Mouse (Mus musculus) cerebellum, postnatal 4 days (tissue): ENCODE data around the gene Adcy5.

Experiments
- DNase-seq, 2 experiments: peaks; one replicate each; pipeline ENCODE4 v3.0.0; 2022; ENCODE audit warnings: low spot score in 2 of 2, mixed read lengths in 1 of 2

Gene Adcy5

GRCm38 (mm10) chr16:35156306-35156695, 1.6 kb downstream of the Adcy5 start:
- peak in 1 of 2 experiments; percentile 67 for DNase-seq

GRCm38 (mm10) chr16:35156832-35157231, 2.2 kb downstream of the Adcy5 start:
- no peak for DNase-seq

DNA sequence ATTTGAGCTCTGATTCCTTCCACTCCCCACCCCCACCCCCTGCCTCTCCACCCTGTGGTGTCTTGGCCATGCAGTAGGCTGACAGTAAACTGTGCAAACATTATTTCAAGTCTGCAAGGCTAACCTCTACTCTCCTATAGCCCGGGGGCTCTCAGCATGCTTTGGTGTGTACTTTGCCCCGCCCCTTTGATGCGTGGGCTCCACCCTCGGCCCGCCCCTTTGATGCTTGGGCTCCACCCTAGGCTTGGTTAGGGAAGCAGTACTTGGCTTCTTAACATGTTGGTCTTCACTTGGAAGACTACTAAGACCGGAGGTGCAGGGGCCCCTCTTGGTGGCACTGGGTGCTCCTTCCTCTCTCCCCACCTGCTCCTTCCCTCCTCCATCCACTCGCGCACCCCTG, 4.9 kb downstream of the Adcy5 start:
- DNase-seq = no peak

DNA sequence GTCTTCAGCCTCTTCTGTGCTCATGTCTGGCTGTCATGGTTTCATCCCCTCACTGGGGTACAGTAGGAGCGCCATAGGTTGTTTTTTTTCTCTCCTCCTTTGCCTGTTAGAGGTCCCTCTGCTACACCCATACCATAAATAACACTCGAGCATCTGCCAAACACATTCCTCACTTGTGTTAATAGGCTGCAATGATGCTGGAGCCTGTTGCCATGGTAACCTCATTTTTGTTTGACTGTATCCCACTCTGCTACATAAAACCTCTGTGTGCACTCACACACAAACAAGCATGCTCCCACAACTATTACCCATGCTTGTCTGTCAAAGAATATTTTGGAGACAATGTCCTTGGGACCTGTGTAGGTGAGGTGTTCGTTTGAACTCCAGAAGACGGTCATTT, 5.3 kb downstream of the Adcy5 start:
- DNase-seq = no peak

DNA sequence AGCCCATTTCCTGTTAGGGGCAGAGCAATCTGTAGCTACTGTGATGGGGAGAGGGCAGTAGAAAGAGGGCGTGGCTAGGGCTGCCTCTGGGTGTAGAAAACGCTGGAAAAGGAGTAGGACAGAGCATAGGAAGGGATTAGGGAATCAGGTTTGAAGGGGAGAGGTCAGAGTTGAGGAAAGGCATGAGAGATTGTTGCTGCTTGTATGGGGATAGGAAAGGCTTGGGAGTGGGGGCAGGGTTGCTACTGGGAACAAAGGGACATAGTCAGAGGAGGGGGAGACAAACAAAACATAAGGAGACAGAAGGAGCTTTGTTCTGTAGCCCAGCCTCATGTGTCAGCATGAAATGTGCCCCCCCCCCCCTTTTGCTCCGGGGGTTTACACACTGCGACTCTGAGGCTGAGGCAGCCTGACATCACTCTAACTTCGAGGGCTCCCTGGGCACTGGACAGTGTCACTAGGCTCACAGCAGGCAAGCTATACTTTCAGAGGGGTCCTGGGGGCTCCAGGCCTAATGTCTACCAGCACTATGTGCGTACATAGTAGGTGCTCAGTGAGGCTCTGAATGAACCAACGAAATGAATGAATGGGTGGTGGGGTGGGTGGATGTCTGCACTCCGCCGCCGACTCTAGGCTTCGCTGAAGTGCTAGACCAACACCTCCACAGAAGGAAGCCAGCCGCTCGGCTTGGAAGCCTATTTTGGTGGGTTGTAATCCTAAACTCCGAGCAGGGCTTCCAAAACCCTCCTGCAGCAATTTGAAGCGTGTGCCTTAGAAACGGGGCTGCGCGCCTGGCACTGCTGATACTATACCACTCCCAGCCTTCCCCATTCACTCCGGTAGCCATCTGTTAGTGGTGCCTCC, 9.9 kb downstream of the Adcy5 start:
- no peak for DNase-seq

- no peak for DNase-seq
These were observed 10.7 kb downstream of the Adcy5 start for GRCm38 (mm10) chr16:35165361-35165760.

DNA sequence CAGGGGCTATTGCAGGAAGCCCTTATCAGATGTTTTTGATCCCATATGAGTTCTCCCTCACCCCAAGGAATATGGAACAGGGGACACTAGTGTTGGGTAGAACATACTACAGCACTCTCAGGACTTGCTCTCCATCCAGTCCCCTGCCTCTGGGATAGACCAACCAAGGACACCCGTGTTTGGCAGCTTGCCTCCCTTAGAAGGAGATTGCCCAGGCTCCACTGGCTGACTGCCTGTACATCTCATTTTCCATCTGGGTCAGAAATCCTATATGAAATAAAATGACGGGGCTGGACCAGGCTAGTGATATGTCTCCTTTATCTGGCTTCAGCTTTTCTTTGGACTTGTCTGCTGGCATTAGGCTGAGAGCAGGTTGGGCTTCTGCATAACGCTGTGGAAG, 11.1 kb downstream of the Adcy5 start:
- DNase-seq = peak in 1 of 2 experiments; percentile 56

GRCm38 (mm10) chr16:35169431-35169830, 14.8 kb downstream of the Adcy5 start:
- DNase-seq = no peak

DNA sequence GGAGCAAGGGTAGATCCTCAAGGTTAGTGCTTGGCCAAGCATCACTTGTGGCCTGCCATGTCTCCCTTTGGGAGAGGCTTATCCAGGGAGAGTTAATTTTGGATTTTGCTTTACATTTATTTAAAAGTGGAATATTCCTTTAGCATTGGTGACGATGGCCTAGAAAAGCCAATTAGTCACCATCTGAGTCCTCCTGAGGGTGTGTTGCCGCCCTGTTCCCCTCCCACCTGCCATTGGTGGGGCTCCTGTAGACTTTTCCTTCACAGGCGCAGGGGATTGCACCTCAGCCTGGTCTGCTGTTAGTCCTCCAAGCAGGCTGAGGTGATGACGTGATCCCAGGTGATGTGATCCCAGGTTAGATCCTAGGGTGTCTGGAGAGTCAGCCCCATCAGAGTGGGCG, 17.5 kb downstream of the Adcy5 start:
- no peak for DNase-seq

- no peak for DNase-seq
These were observed 23.8 kb downstream of the Adcy5 start for GRCm38 (mm10) chr16:35178516-35178915.

DNA sequence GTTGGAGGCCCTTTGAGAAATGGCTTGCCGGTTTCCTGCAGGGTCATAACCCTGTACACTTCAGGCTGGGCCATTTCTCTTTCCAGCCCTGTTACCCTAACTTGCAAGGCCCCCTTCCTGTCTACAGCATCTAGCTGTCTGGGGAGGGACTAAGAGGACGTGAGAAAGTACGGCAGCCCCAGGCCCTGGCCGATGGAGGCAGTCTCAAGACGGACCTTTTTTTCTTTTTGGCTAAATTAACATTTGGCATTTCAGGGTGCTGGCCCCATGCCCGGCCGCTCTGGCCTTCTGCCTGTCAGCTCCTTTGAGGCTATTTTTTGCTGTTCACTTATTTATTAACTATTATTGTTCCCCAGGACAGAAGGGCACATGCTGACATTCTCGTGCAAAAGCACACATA, 24.4 kb downstream of the Adcy5 start:
- DNase-seq = peak in 1 of 2 experiments; percentile 83

DNA sequence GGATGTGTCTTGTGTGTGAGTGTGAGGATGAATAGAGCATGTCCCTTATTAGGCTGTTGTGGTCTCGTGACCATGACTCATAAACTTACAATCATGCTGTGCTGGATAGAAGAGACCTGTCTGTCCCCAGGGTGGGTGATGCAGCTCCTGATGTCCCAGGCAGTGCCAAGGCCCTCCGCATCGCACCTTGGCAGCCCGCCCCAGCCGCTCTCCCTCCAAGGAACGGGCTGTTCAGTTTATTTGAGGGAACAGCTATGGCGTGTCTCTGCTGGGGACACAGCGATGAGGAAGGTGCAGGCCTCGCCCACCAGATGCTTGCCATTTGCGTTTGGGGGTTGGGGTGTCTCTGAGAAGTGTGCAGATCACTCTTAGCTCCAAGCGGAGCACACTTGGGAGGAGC, 28.5 kb downstream of the Adcy5 start:
- peak in 1 of 2 experiments; percentile 38 for DNase-seq

GRCm38 (mm10) chr16:35188111-35188510, 33.4 kb downstream of the Adcy5 start:
- peak in 1 of 2 experiments; percentile 35 for DNase-seq

- DNase-seq = no peak
These were observed 34.9 kb downstream of the Adcy5 start for GRCm38 (mm10) chr16:35189420-35190141.

GRCm38 (mm10) chr16:35190777-35191176, 36.1 kb downstream of the Adcy5 start:
- no peak for DNase-seq

GRCm38 (mm10) chr16:35191271-35191670, 36.6 kb downstream of the Adcy5 start:
- DNase-seq = no peak

- DNase-seq = no peak
These were observed 37.8 kb downstream of the Adcy5 start for GRCm38 (mm10) chr16:35192471-35192870.

GRCm38 (mm10) chr16:35193357-35193756, 38.7 kb downstream of the Adcy5 start:
- no peak for DNase-seq

GRCm38 (mm10) chr16:35199721-35200431, 45.2 kb downstream of the Adcy5 start:
- DNase-seq = no peak

DNA sequence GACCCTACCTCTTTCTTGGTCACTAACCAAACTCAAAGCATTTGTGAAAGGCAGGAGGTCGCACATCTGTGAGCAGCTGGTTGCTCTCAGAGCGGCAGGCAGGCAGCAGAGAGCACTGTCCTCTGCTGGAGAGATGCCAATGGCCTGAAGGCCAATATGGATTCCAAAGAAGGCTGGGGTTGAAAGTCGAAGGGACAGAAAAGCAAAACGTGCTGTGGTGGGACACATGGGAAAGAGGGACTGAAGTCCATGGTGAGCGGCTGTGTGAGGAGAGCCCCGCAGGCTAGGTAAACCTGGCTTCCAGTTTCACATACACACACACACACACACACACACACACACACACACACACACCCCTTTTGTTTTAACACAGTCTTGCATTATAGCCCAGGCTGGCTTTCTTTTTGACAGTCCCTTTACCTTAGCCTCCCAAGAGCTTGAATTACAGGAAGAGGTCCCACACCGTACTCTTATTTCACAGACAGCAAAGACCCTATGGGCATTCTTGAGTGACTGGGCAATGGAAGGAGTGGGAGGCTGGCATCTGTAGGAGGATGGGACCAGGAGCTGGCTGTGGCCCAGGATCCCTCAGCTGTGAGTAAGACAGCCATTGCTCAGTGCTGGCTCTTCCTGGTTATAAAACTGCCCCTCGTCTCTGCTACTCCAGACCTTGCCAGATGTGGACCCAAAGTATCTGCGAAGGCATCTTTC, 45.9 kb downstream of the Adcy5 start:
- peak in 1 of 2 experiments; percentile 32 for DNase-seq

GRCm38 (mm10) chr16:35201281-35201680, 46.6 kb downstream of the Adcy5 start:
- DNase-seq = no peak

DNA sequence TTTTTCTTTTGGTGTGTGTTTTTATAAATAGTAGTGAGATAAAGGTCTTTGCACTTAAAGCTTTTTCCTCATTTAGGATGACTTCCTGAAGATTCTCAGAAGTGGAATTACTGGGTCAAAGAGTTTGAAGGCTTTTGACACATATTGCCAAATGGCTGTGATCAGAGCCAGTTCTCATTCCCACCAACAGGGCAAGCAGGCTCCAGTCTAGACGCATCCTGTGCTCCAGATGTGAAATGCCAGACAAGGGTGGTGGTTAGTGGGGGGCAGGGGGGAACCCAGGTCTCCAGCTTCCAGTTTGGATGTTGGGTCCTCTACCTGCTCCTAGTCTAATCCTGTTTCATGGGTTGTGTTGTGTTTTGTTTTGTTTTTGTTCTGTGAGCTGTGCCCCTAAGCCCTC, 48.8 kb downstream of the Adcy5 start:
- DNase-seq = no peak
